Mouse (Mus musculus) hindbrain, embryonic 15.5 days (tissue): ENCODE data around the gene Aloxe3. TPM values are rescaled to one million over a fixed set of nuclear protein-coding genes. Genes with fewer than 3 reads are reported as not detected.

Experiments
- ATAC-seq: fragments of 200-750 bp; cut with Nextera tagmentation; 2 replicates; pipeline ENCODE4 v1.8.0; 2017; ENCODE audit warnings: low read depth, moderate number of reproducible peaks, moderate TSS enrichment; ENCODE audit not compliant: low FRiP score
- H3K27ac ChIP-seq: fragments of 300-500 bp; sonication (generic); replicated peaks from 2 replicates; pipeline ENCODE4 v1.5.1; 2015; ENCODE audit warnings: mild to moderate bottlenecking, inconsistent platforms
- H3K27me3 ChIP-seq: fragments of 300-500 bp; sonication (generic); 2 replicates; pipeline ENCODE4 v1.6.1; 2015; ENCODE audit warnings: control low read depth, inconsistent platforms
- H3K36me3 ChIP-seq: fragments of 300-500 bp; sonication (generic); 2 replicates; pipeline ENCODE4 v1.6.1; 2015; ENCODE audit warnings: control low read depth, inconsistent platforms
- H3K4me1 ChIP-seq: fragments of 300-500 bp; sonication (generic); replicated peaks from 2 replicates; pipeline ENCODE4 v1.6.1; 2015; ENCODE audit warnings: control low read depth, inconsistent platforms
- H3K4me2 ChIP-seq: fragments of 300-500 bp; sonication (generic); 2 replicates; pipeline ENCODE4 v1.6.1; 2015; ENCODE audit warnings: moderate library complexity, mild to moderate bottlenecking, inconsistent platforms
- H3K4me3 ChIP-seq: fragments of 300-500 bp; sonication (generic); 2 replicates; pipeline ENCODE4 v1.5.1; 2015; ENCODE audit warnings: mild to moderate bottlenecking, inconsistent platforms
- H3K9ac ChIP-seq: fragments of 300-500 bp; sonication (generic); 2 replicates; pipeline ENCODE4 v1.6.1; 2015; ENCODE audit warnings: inconsistent platforms
- H3K9me3 ChIP-seq: fragments of 300-500 bp; sonication (generic); 2 replicates; pipeline ENCODE4 v1.6.1; 2016; ENCODE audit warnings: control low read depth, inconsistent platforms
- WGBS: fragments of 180-500 bp; shearing (Covaris S2); methylation state at CpG from one replicate; pipeline ENCODE4 v1.1.7; 2015; 5-methylcytosine and 5-hydroxymethylcytosine counted together
- polyA plus RNA-seq: library from polyadenylated mRNA; unstranded; fragments of >200 nt; fragmentation: Nextera tagmentation; extraction: Ambion mirVana; gene quantifications from 2 replicates; pipeline ENCODE4 v1.2.1, GENCODE M21; 2015

The Aloxe3 gene
- polyA plus RNA-seq, result 4.7 and 6.5 TPM in 2 replicates

DNA sequence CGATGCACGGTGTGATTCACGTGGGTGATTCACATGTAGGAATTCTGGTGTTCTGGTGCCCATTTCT lies at the start of gene Aloxe3:
Aloxe3 (plus strand) TSS at position 45 of the 67 bp plus-strand sequence.
- WGBS, result 1% methylated on average over 3 of the region's 3 CpGs
- Histone ChIP-seq H3K9ac (peak within 1 kb of the TSS; percentile 56), H3K4me2 (peak within 1 kb of the TSS; percentile 76), H3K36me3 (no peaks in the 10 kb centered on the region), H3K27ac (peak within 1 kb of the TSS; percentile 83), H3K4me1 (peaks cover 29% of the 10 kb centered on the region), H3K4me3 (peak within 1 kb of the TSS; percentile 61), H3K9me3 (no peaks in the 10 kb centered on the region), H3K27me3 (peaks cover 5% of the 10 kb centered on the region)
- no peak for ATAC-seq

GRCm38 (mm10) chr11:69076572-69076971 lies 49.1 kb upstream of the Aloxe3 start:
- no peak overlapping the region for H3K4me2 ChIP-seq
- no peaks in the 10 kb centered on the region for H3K9me3 ChIP-seq
- H3K4me3 ChIP-seq, result no peak overlapping the region
- H3K9ac ChIP-seq, result no peak overlapping the region
- no peaks in the 10 kb centered on the region for H3K36me3 ChIP-seq
- ATAC-seq, result no peak
- WGBS, result 58% methylated on average over 5 of the region's 5 CpGs
- H3K27ac ChIP-seq, result no peak overlapping the region; the same call in 1 of the 2 replicates
- peaks cover 22% of the 10 kb centered on the region for H3K4me1 ChIP-seq
- no peaks in the 10 kb centered on the region for H3K27me3 ChIP-seq

DNA sequence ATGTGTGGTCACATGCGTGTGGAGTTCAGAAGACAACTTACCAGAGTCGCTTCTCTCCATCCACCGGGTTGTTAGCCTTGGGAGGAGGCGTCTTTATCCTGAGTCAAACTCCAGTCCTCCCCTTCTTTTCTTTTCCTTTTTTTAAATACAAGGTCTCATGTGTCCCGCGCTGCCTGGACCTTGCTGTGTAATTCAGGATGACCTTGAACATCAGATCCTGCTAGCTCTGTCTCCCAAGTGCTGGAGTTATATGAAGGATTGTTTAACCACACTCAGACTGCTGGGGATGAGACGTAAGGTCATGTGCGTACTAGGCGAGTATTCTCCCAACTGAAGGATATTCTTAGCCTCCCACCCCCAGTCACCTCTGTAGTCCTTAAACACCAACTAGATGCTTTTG lies 48.4 kb upstream of the Aloxe3 start:
- Histone ChIP-seq H3K9ac (no peak overlapping the region), H3K9me3 (no peaks in the 10 kb centered on the region), H3K36me3 (no peaks in the 10 kb centered on the region), H3K4me1 (peaks cover 14% of the 10 kb centered on the region), H3K4me2 (no peak overlapping the region), H3K27me3 (no peaks in the 10 kb centered on the region), H3K27ac (no peak overlapping the region), H3K4me3 (no peak overlapping the region)
- ATAC-seq, result no peak
- WGBS, result 90% methylated on average over 9 of the region's 9 CpGs

- Histone ChIP-seq H3K9ac (no peak overlapping the region), H3K4me1 (peaks cover 9% of the 10 kb centered on the region), H3K4me3 (no peak overlapping the region), H3K4me2 (no peak overlapping the region), H3K27me3 (no peaks in the 10 kb centered on the region), H3K36me3 (no peaks in the 10 kb centered on the region), H3K9me3 (no peaks in the 10 kb centered on the region), H3K27ac (no peak overlapping the region)
- WGBS, result 83% methylated on average over 6 of the region's 6 CpGs
- no peak for ATAC-seq
These were observed 47.7 kb upstream of the Aloxe3 start for GRCm38 (mm10) chr11:69078041-69078440.

GRCm38 (mm10) chr11:69078805-69079438 lies 46.8 kb upstream of the Aloxe3 start:
- no peak for ATAC-seq
- Histone ChIP-seq H3K27ac (no peak overlapping the region), H3K36me3 (no peaks in the 10 kb centered on the region), H3K4me1 (peaks cover 8% of the 10 kb centered on the region), H3K27me3 (no peaks in the 10 kb centered on the region), H3K9me3 (no peaks in the 10 kb centered on the region), H3K4me3 (no peak overlapping the region), H3K4me2 (no peak overlapping the region), H3K9ac (no peak overlapping the region)
- WGBS, result 76% methylated on average over 5 of the region's 5 CpGs

- WGBS, result 88% methylated on average over 15 of the region's 15 CpGs
These were observed 45.4 kb upstream of the Aloxe3 start for GRCm38 (mm10) chr11:69080102-69080854.

GRCm38 (mm10) chr11:69080855-69081222 lies 44.9 kb upstream of the Aloxe3 start:
- no peaks in the 10 kb centered on the region for H3K4me1 ChIP-seq
- no peak overlapping the region for H3K9ac ChIP-seq
- H3K27ac ChIP-seq, result no peak overlapping the region
- H3K4me3 ChIP-seq, result no peak overlapping the region
- no peak overlapping the region for H3K4me2 ChIP-seq
- no peak for ATAC-seq
- no peaks in the 10 kb centered on the region for H3K9me3 ChIP-seq
- H3K27me3 ChIP-seq, result no peaks in the 10 kb centered on the region
- WGBS, result 90% methylated on average over 8 of the region's 8 CpGs
- no peaks in the 10 kb centered on the region for H3K36me3 ChIP-seq

More at GRCm38 (mm10) chr11:69080102-69080854, 45.4 kb upstream of the Aloxe3 start:
- no peaks in the 10 kb centered on the region for H3K36me3 ChIP-seq
- H3K27ac ChIP-seq, result no peak overlapping the region
- no peaks in the 10 kb centered on the region for H3K4me1 ChIP-seq
- no peak for ATAC-seq
- H3K27me3 ChIP-seq, result no peaks in the 10 kb centered on the region
- no peak overlapping the region for H3K4me2 ChIP-seq
- no peak overlapping the region for H3K4me3 ChIP-seq
- no peak overlapping the region for H3K9ac ChIP-seq
- H3K9me3 ChIP-seq, result no peaks in the 10 kb centered on the region

GRCm38 (mm10) chr11:69081613-69082012 lies 44.1 kb upstream of the Aloxe3 start:
- H3K4me3 ChIP-seq, result no peak overlapping the region
- H3K4me2 ChIP-seq, result no peak overlapping the region
- H3K27ac ChIP-seq, result no peak overlapping the region
- WGBS, result 89% methylated on average over 7 of the region's 7 CpGs
- no peaks in the 10 kb centered on the region for H3K27me3 ChIP-seq
- H3K9me3 ChIP-seq, result no peaks in the 10 kb centered on the region
- H3K36me3 ChIP-seq, result no peaks in the 10 kb centered on the region
- no peak for ATAC-seq
- no peaks in the 10 kb centered on the region for H3K4me1 ChIP-seq
- H3K9ac ChIP-seq, result no peak overlapping the region

GRCm38 (mm10) chr11:69085608-69086007 lies 40.1 kb upstream of the Aloxe3 start:
- H3K36me3 ChIP-seq, result peaks cover 4% of the 10 kb centered on the region; the same call in 1 of the 2 replicates
- ATAC-seq, result no peak
- WGBS, result 63% methylated on average over 6 of the region's 6 CpGs
- H3K4me3 ChIP-seq, result no peak overlapping the region
- H3K4me1 ChIP-seq, result peaks cover 22% of the 10 kb centered on the region
- H3K27me3 ChIP-seq, result no peaks in the 10 kb centered on the region
- H3K27ac ChIP-seq, result no peak overlapping the region
- no peak overlapping the region for H3K4me2 ChIP-seq
- H3K9me3 ChIP-seq, result no peaks in the 10 kb centered on the region
- H3K9ac ChIP-seq, result no peak overlapping the region

DNA sequence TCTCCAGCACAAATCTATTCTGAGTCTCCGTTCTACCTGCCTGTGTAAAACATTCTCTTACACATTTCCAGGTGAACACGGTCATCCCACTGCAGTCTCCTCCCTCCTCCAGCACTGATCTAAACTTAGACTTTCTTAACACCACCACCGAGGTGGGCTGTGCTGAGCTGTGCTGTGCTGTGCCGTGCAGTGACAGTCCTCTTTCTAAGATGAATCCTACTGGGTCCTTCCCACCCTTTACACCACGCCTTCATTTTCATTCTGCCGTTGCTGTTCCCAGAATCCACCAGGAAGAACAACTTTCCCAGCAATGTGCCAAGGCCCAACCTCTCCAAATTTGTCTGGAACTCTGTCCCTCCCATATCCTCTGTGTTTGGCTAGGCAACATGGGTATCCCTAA lies 39.3 kb upstream of the Aloxe3 start:
- Histone ChIP-seq H3K9me3 (no peaks in the 10 kb centered on the region), H3K9ac (no peak overlapping the region), H3K4me1 (peaks cover 30% of the 10 kb centered on the region), H3K4me3 (no peak overlapping the region), H3K27ac (no peak overlapping the region), H3K27me3 (no peaks in the 10 kb centered on the region), H3K4me2 (no peak overlapping the region), H3K36me3 (peaks cover 4% of the 10 kb centered on the region; the same call in 1 of the 2 replicates)
- no peak for ATAC-seq
- WGBS, result 73% methylated on average over 6 of the region's 6 CpGs

- ATAC-seq, result no peak
- H3K9me3 ChIP-seq, result no peaks in the 10 kb centered on the region
- peaks cover 4% of the 10 kb centered on the region; the same call in 1 of the 2 replicates for H3K36me3 ChIP-seq
- no peak overlapping the region for H3K4me2 ChIP-seq
- 35% methylated on average over 4 of the region's 4 CpGs for WGBS
- H3K9ac ChIP-seq, result no peak overlapping the region
- peaks cover 30% of the 10 kb centered on the region for H3K4me1 ChIP-seq
- H3K27ac ChIP-seq, result no peak overlapping the region
- H3K4me3 ChIP-seq, result no peak overlapping the region
- H3K27me3 ChIP-seq, result no peaks in the 10 kb centered on the region
These were observed 38.6 kb upstream of the Aloxe3 start for GRCm38 (mm10) chr11:69087082-69087481.

- ATAC-seq, result no peak
- H3K4me2 ChIP-seq, result peak overlapping the region; percentile 98
- WGBS, result 53% methylated on average over 2 of the region's 2 CpGs
- no peak overlapping the region; the same call in 1 of the 2 replicates for H3K4me3 ChIP-seq
- H3K36me3 ChIP-seq, result peaks cover 6% of the 10 kb centered on the region
- peak overlapping the region; percentile 89; the same call in 1 of the 2 replicates for H3K27ac ChIP-seq
- peaks cover 30% of the 10 kb centered on the region for H3K4me1 ChIP-seq
- no peaks in the 10 kb centered on the region for H3K27me3 ChIP-seq
- no peaks in the 10 kb centered on the region for H3K9me3 ChIP-seq
- H3K9ac ChIP-seq, result no peak overlapping the region
These were observed 38.1 kb upstream of the Aloxe3 start for GRCm38 (mm10) chr11:69087597-69087996.
